Mouse (Mus musculus) embryonic fibroblast, embryonic 13.5 days (primary cell): ENCODE measurements around the gene Lipc.

ENCODE experiments used
- CTCF ChIP-seq: IDR thresholded peaks from 2 replicates; pipeline ENCODE4 v1.5.1; 2011; ENCODE audit warnings: mild to moderate bottlenecking, control low read depth, low read length, moderate library complexity, borderline replicate concordance; ENCODE audit not compliant: insufficient read depth
- POLR2A ChIP-seq: IDR thresholded peaks from 2 replicates; pipeline ENCODE4 v1.6.1; 2011; ENCODE audit warnings: low read depth, mild to moderate bottlenecking, control low read depth, low read length, moderate library complexity

DNA sequence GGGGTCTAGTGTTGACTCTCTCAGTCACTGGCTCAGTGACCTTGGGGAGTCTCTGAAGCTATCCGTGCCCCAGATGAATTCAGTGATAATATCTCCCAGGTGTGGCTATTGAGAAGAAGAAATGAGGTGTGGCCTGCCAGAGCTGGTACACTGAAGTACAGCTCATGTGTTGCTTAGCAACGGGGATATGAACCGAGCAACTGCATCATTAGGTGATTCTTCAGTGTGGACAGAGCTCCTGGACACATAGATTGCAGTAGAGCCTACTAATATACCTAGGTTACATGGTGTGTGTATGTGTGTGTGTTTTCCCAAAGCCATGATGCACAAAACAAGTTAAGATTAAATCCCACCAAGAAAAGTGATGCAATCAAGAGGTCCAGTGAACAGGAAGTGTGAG lies 100.5 kb downstream of the Lipc start:
- TF ChIP-seq CTCF, result no peak
- no peak for TF ChIP-seq POLR2A
